Mouse (Mus musculus) hematopoietic stem cell, adult 5-6 weeks (primary cell): Measurements from ENCODE around the gene Sipa1l3. TPM values are rescaled to one million over a fixed set of nuclear protein-coding genes. Genes with fewer than 3 reads are reported as not detected.

ENCODE experiments used
- ATAC-seq, 2 experiments: fragments of 125-278 bp in 1 of 2; replicated peaks in 1 of 2; 2 replicates each; pipeline ENCODE4 v1.8.0; 2016 to 2017; ENCODE audit warnings: inconsistent platforms in 2 of 2, mild to moderate bottlenecking in 2 of 2, moderate number of reproducible peaks in 2 of 2, low read depth in 1 of 2, moderate TSS enrichment in 1 of 2; ENCODE audit not compliant: low FRiP score in 2 of 2, poor library complexity in 2 of 2, severe bottlenecking in 2 of 2, insufficient read depth in 1 of 2, low TSS enrichment in 1 of 2
- total RNA-seq: library from RNA; stranded (forward); fragments of 172-1452, 232-1000 nt; gene quantifications from 2 replicates; pipeline ENCODE4 v1.2.3, GENCODE M21; 2017

The Sipa1l3 gene
- total RNA-seq, 1 experiment from 2014 or later, result 15.5 TPM

GRCm38 (mm10) chr7:29387524-29388068, 130.8 kb downstream of the Sipa1l3 start:
- ATAC-seq, result no peak

- ATAC-seq, result no peak
These were observed 132.1 kb downstream of the Sipa1l3 start for GRCm38 (mm10) chr7:29386349-29386748.

DNA sequence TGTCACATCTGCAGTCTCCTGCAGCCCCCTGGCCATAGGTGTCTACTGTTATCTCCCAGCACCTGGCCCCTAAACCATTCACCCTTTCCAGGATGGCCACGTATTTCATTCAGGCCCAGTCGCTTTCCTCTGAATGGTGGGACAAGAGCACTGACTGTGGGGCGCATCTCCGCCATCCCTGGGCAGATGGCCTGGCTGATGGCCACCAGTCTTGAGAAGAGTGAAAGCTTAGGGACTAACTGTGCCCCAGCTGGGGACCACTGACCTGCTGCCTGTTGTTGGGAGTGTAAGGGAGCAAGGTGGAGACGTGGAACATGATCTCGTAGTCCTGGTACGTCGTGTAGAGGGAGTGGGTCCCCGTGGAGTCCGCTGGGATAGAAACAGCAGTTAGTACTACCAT, 132.7 kb downstream of the Sipa1l3 start:
- ATAC-seq, result no peak

- ATAC-seq, result peak; percentile 60 to 80; a peak in 3 of 4 replicates
These were observed 135.2 kb downstream of the Sipa1l3 start for GRCm38 (mm10) chr7:29383255-29383654.

- ATAC-seq, result no peak
These were observed 136.9 kb downstream of the Sipa1l3 start for GRCm38 (mm10) chr7:29381466-29382040.

GRCm38 (mm10) chr7:29374054-29374453, 144.4 kb downstream of the Sipa1l3 start:
- ATAC-seq, result no peak

- ATAC-seq, result no peak
These were observed 146.3 kb downstream of the Sipa1l3 start for GRCm38 (mm10) chr7:29372123-29372522.

DNA sequence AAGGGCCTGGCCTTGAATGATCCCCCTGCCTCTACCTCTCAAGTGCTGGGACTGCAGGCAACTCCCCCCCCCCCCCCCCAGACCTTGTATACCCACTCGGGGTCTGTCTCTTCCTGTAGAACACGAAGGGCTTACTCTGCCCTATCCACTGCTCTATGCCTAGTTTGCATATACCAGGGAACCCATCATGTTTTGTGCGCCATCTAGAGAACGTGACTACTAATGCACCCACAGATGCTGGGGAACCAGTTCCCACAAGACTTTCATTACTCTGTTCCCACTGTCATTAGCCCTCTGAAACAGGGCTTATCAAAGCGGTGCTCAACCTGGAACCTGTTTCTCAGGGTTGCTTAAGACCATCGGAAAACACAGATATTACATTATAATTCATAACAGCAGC, 148.4 kb downstream of the Sipa1l3 start:
- no peak for ATAC-seq

DNA sequence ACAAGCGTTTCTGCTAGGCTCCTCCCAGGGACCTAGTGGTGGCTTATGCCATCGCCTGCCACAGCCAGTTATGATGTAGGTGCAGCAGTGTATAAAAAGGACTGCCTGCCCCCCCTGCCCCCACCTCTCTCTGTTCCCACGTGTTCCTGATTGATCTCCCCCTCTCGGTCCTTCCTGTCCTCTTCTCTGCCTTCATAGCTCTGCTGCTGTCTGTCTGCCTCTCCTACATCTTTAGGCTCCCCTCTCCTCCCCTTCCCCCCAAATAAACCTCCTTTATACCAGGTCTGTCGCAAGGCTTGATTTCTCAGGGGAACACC, 150.5 kb downstream of the Sipa1l3 start:
- ATAC-seq, result no peak

DNA sequence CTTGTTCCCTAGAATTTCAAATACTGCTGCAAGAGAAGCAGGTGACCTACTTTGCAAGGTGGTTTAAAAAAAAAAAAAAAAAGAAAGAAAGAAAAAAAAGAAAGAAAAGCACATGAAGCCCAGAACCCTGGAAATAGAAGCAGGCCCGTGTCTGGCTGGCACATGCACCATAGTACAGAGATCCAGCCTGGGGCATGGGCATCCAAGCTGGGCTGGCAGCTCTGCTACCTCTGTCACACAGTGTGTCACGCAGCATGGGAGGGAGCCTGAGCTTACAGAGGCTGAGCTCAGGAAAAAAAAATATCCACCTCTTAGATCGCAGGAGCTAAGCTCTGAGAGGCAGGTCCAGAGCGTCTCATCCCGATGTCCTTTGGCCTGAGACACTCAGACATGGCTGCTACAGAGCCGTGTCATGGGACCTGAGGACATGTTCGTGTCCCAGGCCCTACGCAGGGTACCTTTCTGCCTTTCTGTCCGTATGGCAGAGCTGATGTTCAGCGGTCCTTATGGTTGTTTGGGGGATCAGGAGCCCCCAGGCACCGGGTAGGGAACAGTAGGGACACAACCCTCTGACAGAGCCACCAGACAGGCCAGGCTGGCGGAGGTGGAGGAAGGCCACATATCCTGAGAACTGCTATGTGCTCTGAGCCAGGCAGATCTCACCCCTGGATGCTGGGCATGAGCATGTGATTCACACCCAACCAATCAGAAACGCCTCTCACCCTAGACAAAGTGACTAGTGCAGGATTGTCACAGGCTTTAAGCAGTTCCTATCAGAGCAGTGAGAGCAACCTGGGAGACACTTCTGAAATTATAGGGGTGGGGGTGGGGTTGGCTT, 151.1 kb downstream of the Sipa1l3 start:
- no peak for ATAC-seq

- ATAC-seq, result no peak
These were observed 154.4 kb downstream of the Sipa1l3 start for GRCm38 (mm10) chr7:29364052-29364451.

DNA sequence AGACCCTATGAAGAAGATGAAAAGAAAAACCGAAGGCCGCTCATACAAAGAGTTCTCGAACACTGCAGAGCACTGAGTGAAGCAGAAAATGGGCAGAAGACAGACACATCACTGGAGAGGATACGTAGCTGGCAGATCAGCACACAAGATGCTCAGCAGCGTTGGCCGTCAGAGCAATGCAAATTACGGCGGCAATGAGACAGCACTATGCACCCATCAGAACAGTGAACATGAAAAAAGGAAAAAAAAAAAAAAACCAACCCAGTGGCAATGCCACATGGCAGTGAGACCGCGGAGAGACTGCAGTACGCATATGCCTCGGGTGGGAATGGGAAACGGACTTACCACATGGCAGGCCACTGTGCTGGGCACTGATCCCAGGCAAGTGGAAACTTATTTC, 156.9 kb downstream of the Sipa1l3 start:
- ATAC-seq, result no peak

- ATAC-seq, result no peak
These were observed 163.0 kb downstream of the Sipa1l3 start for GRCm38 (mm10) chr7:29355406-29355805.

GRCm38 (mm10) chr7:29354161-29354560, 164.3 kb downstream of the Sipa1l3 start:
- no peak for ATAC-seq

GRCm38 (mm10) chr7:29352246-29352645, 166.2 kb downstream of the Sipa1l3 start:
- ATAC-seq, result no peak

DNA sequence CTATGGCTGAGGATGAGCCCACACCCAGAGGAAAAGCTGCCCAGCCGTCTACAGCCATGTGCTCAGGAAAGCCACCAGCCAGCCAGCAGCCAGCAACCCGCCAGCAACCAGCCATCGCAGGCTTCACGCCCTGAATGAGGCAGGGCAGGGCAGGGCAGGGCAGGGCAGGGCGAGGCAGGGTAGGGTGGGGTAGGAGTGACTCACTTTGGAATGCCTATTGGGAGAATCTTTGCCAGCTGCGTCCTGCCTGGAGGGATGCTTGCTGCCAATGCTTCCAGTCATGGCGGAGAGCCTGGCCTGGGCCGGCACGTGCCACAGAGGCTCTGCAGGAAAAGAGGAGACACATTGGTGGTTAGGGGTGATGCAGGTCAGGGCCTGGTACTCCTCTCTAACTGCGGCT, 168.0 kb downstream of the Sipa1l3 start:
- no peak for ATAC-seq

GRCm38 (mm10) chr7:29346212-29346611, 172.2 kb downstream of the Sipa1l3 start:
- no peak for ATAC-seq

GRCm38 (mm10) chr7:29345534-29345933, 172.9 kb downstream of the Sipa1l3 start:
- ATAC-seq, result no peak

- no peak for ATAC-seq
These were observed 174.7 kb downstream of the Sipa1l3 start for GRCm38 (mm10) chr7:29343746-29344145.
